Mouse (Mus musculus) spleen, adult 10 weeks (tissue): ENCODE data around the gene Ahcyl1. TPM values are rescaled to one million over a fixed set of nuclear protein-coding genes. Genes with fewer than 3 reads are reported as not detected.

ENCODE experiments used
- polyA plus RNA-seq: library from polyadenylated mRNA; stranded (reverse); fragments of 350-450 nt; fragmentation: Illumina TruSeq; extraction: RNeasy Lipid Tissue Mini Kit (QIAGEN cat#74804); gene quantifications from one replicate; pipeline ENCODE4 v1.2.3, GENCODE M21; 2015; ENCODE audit warnings: low replicate concordance; ENCODE audit not compliant: insufficient read depth

The Ahcyl1 gene
- polyA plus RNA-seq = 125 TPM

GRCm38 (mm10) chr3:107695948-107696881 lies at the start of gene Ahcyl1:
Gene Ahcyl1 (minus strand): TSS chr3:107696560.

GRCm38 (mm10) chr3:107631523-107631958 lies 64.8 kb downstream of the Ahcyl1 start, which contains the start of gene Strip1:
Gene Strip1 (minus strand): TSS chr3:107631694.

GRCm38 (mm10) chr3:107630682-107631522 lies 65.5 kb downstream of the Ahcyl1 start, which contains the start of gene Gm10961:
Gene Gm10961 (plus strand): TSS chr3:107631322.

Other genes starting within 250 kb of the Ahcyl1 start
- gene Kcnc4, start 237.0 kb downstream of the Ahcyl1 start, polyA plus RNA-seq = not detected
- 0.35 TPM for gene Slc6a17, start 178.5 kb downstream of the Ahcyl1 start, polyA plus RNA-seq
- not detected for gene Ubl4b, start 141.5 kb downstream of the Ahcyl1 start, polyA plus RNA-seq
- gene Alx3, start 101.5 kb downstream of the Ahcyl1 start, polyA plus RNA-seq = not detected
- gene Gm10961, start 65.2 kb downstream of the Ahcyl1 start, polyA plus RNA-seq = not detected
- 30.3 TPM for gene Strip1, start 64.9 kb downstream of the Ahcyl1 start, polyA plus RNA-seq
- 77.5 TPM for gene Csf1, start 63.9 kb upstream of the Ahcyl1 start, polyA plus RNA-seq
- gene Eps8l3, start 180.7 kb upstream of the Ahcyl1 start, polyA plus RNA-seq = not detected
- gene Gstm5, start 199.3 kb upstream of the Ahcyl1 start, polyA plus RNA-seq = 15.1 TPM
- gene Gstm7, start 235.3 kb upstream of the Ahcyl1 start, polyA plus RNA-seq = 1.4 TPM
- not detected for gene Gstm6, start 247.2 kb upstream of the Ahcyl1 start, polyA plus RNA-seq